Mouse (Mus musculus): ENCODE results near the gene Shb.
"Not testable (repeated sequence)": the region's sequence is repeated elsewhere in the genome, so short reads cannot be mapped to it uniquely, and the experiment has no call there.

Gene Shb

DNA sequence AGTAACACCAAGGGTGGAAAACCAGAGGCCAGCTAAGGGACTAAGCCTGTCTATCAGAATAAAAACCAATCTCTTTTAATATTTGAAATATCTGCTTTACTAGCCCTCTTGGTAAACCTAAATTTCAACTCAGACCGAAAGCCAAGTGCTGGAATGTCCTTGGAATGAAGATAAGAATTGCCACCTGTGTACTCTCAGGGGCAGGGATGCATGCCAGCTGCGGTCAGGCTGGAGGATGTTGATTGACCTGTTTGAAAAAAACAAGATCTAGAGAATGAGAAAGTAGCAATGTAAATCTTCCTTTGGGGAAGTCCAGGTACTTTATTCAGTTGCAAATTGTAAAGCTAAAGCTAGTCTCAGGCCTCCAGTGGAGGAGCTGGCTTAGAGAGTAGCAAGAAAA lies 150.1 kb downstream of the Shb start:
- not testable (repeated sequence) for DNase-seq

- DNase-seq = peak; percentile 76
Observed at GRCm38 (mm10) chr4:45380903-45381580, 151.2 kb downstream of the Shb start.

DNA sequence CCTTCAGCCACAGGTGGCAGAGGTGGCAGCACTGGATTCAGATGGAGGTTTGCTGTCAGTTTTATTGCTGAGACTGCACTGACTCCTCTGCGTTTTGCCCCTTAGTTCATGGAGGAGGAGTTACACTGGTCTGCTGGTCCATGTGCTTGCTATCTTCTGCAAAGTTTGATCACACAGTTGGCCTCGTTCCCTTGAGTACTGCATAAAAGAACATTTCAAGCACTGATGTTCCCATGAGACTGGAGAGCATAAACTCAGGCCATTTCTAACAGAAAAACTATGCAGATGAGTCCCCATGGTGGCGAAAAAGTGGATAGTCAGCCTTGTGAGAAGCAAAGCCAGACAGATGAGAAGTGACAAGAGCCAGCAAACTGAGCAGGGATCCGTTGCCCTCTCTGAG lies 155.7 kb downstream of the Shb start:
- peak; percentile 44 for DNase-seq

- DNase-seq = peak; percentile 34
Observed at GRCm38 (mm10) chr4:45374879-45375278, 157.4 kb downstream of the Shb start.

Data from kidney, adult 9 months (tissue).